Mouse (Mus musculus) G1E (cell line): ENCODE measurements around the gene Prrg4.

Source experiments
- CTCF ChIP-seq: IDR thresholded peaks from 2 replicates; pipeline ENCODE4 v1.5.1; 2012; ENCODE audit warnings: low read depth, low read length, inconsistent platforms, mixed read lengths
- GATA1 ChIP-seq: IDR thresholded peaks from 2 replicates; pipeline ENCODE4 v1.6.1; 2012; ENCODE audit warnings: borderline replicate concordance, low read length, inconsistent platforms, mixed read lengths

GRCm38 (mm10) chr2:104847645-104848044 lies 2.0 kb downstream of the Prrg4 start:
- no peak for TF ChIP-seq CTCF
- TF ChIP-seq GATA1 = no peak
